Mouse (Mus musculus) cortical plate, adult 2 months (tissue): ENCODE data around the gene Trat1. TPM values are rescaled to one million over a fixed set of nuclear protein-coding genes. Genes with fewer than 3 reads are reported as not detected.

Experiments
- H3K27ac ChIP-seq: fragments of 200-500 bp; 2 replicates; pipeline ENCODE4 v1.5.1; 2012; ENCODE audit warnings: low read length, control low read depth, inconsistent platforms; ENCODE audit not compliant: insufficient read depth
- H3K4me1 ChIP-seq: fragments of 200-500 bp; 2 replicates; pipeline ENCODE4 v1.6.1; 2011; ENCODE audit warnings: low read length; ENCODE audit not compliant: control insufficient read depth, insufficient read depth
- H3K4me3 ChIP-seq: fragments of 200-500 bp; 2 replicates; pipeline ENCODE4 v1.5.1; 2011; ENCODE audit warnings: mild to moderate bottlenecking, low read length, control low read depth; ENCODE audit not compliant: insufficient read depth
- CTCF ChIP-seq: fragments of 200-500 bp; IDR thresholded peaks from 2 replicates; pipeline ENCODE4 v1.5.1; 2011; ENCODE audit warnings: mild to moderate bottlenecking, control low read depth, low read length; ENCODE audit not compliant: insufficient read depth; ENCODE audit errors: extremely low read depth
- POLR2A ChIP-seq: fragments of 200-500 bp; IDR thresholded peaks from 2 replicates; pipeline ENCODE4 v1.6.1; 2011; ENCODE audit warnings: mild to moderate bottlenecking, low read length, control low read depth; ENCODE audit not compliant: insufficient read depth; ENCODE audit errors: extremely low read depth
- polyA plus RNA-seq: library from polyadenylated mRNA; depleted of rRNA; stranded (reverse); fragments of >200 nt; gene quantifications from 2 replicates; pipeline ENCODE4 v1.2.3, GENCODE M21; 2012; rRNA removed

Trat1 gene
- polyA plus RNA-seq, 1 experiment, result 0.58 TPM

DNA sequence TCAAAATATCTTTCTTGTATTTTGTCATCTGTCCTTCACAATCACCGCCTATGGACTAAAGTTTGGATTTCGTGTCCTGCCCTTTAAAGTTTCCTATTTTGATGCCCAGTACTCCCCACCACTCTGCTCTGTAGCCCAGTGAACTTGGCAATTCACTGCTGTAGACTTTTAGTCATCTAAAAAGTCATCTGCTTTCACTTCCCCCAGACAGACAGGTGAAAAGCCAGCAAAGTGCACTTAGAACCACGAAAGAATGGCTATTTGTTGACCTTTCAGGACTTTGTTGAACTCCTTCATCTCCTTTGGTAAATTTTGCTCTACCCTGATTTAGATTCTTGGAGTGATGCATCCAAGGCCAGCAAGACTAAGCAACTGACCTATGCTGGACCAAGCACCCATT is 34.9 kb downstream of the Trat1 start:
- no peak for TF ChIP-seq POLR2A
- no peak for TF ChIP-seq CTCF

GRCm38 (mm10) chr16:48720259-48720658 is 51.6 kb downstream of the Trat1 start:
- H3K27ac ChIP-seq, result no peak overlapping the region
- H3K4me1 ChIP-seq, result no peaks in the 10 kb centered on the region
- no peak for TF ChIP-seq CTCF
- no peak for TF ChIP-seq POLR2A
- no peak overlapping the region for H3K4me3 ChIP-seq

More for the DNA sequence above, 34.9 kb downstream of the Trat1 start:
- Histone ChIP-seq H3K4me3 (no peak overlapping the region), H3K4me1 (no peaks in the 10 kb centered on the region), H3K27ac (no peak overlapping the region)

GRCm38 (mm10) chr16:48719679-48720078 is 52.1 kb downstream of the Trat1 start:
- Histone ChIP-seq H3K4me3 (no peak overlapping the region), H3K4me1 (no peaks in the 10 kb centered on the region), H3K27ac (no peak overlapping the region)
- TF ChIP-seq POLR2A (no peak), CTCF (no peak)

DNA sequence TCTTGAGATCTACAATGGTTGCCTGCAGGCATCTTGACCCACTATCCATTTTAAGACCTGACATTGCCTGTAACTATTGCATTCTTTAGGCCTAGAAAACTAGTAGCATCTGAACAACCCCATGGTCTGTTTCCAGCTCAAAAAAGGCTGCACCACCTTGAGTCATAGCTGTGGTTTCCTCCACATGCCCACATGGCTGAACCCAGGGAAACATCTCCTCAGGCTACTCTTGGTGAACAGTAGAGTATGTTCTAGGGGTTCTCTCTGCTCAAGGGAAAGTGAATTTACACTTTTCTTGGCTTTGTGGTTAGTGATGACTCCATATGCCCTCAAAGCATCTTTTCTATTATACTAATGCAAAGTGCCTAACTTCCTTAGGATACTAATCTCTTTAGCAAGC is 55.5 kb downstream of the Trat1 start:
- Histone ChIP-seq H3K4me1 (no peaks in the 10 kb centered on the region), H3K4me3 (no peak overlapping the region), H3K27ac (no peak overlapping the region)
- no peak for TF ChIP-seq POLR2A
- no peak for TF ChIP-seq CTCF

DNA sequence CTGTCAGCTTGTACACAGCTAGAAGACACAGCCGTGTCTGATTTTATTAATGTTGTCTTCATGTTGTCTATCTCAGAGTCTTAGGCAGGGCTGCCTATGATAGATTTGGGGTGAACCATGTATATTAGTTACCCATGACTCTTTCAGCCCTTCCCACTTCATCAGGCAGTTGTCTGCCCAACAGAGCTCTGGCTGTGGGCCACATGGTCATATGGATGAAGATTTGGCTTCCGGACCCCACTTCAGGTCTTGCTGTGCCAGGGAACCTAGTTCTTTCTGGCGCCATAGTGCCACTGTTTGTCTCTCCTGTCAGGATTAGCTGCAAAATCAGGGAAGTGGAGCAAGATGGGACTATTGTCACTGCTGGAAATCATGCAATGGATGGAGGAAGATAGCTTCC is 69.9 kb downstream of the Trat1 start:
- no peak overlapping the region for H3K27ac ChIP-seq
- H3K4me3 ChIP-seq, result no peak overlapping the region
- no peaks in the 10 kb centered on the region for H3K4me1 ChIP-seq
- TF ChIP-seq CTCF (no peak), POLR2A (no peak)

Other genes starting within 250 kb of the Trat1 start
- gene Retnlb, start 44.8 kb upstream of the Trat1 start, polyA plus RNA-seq, result not detected in 2 replicates
- 0.34 and 0.56 TPM in 2 replicates for gene Retnla, start 70.5 kb upstream of the Trat1 start, polyA plus RNA-seq
- gene Retnlg, start 100.6 kb upstream of the Trat1 start, polyA plus RNA-seq, result 0.29 and 1.6 TPM in 2 replicates
- gene Dzip3, start 222.1 kb upstream of the Trat1 start, polyA plus RNA-seq, result 54.2 and 62.9 TPM in 2 replicates
- 1.9 and 2.1 TPM in 2 replicates for gene Cip2a, start 222.2 kb upstream of the Trat1 start, polyA plus RNA-seq